Mouse (Mus musculus) C2C12 (cell line): ENCODE measurements around the gene Rnf214. TPM values are rescaled to one million over a fixed set of nuclear protein-coding genes. Genes with fewer than 3 reads are reported as not detected.

Experiments
- H3K27me3 ChIP-seq: one replicate; pipeline ENCODE4 v1.6.1; 2011; ENCODE audit not compliant: control insufficient read depth, insufficient read depth, insufficient read length
- H3K36me3 ChIP-seq: one replicate; pipeline ENCODE4 v1.6.1; 2011; ENCODE audit not compliant: control insufficient read depth, insufficient read depth
- H3K4me3 ChIP-seq: one replicate; pipeline ENCODE4 v1.5.1; 2011; ENCODE audit warnings: mild to moderate bottlenecking, control low read depth; ENCODE audit not compliant: poor library complexity, insufficient read depth, severe bottlenecking
- H3K79me2 ChIP-seq: one replicate; pipeline ENCODE4 v1.6.1; 2011; ENCODE audit not compliant: control insufficient read depth, insufficient read depth
- H3K79me3 ChIP-seq: one replicate; pipeline ENCODE4 v1.6.1; 2011; ENCODE audit warnings: low read depth, control low read depth
- H3ac ChIP-seq: one replicate; pipeline ENCODE3; 2011; ENCODE audit warnings: low read depth; ENCODE audit not compliant: control insufficient read depth, insufficient read length
- CEBPB ChIP-seq: IDR thresholded peaks from one replicate; pipeline ENCODE4 v1.6.1; 2011; ENCODE audit warnings: low read depth, mild to moderate bottlenecking, control low read depth, moderate library complexity
- CTCF ChIP-seq: IDR thresholded peaks from one replicate; pipeline ENCODE4 v1.5.1; 2011; ENCODE audit not compliant: control insufficient read depth, insufficient read depth, insufficient read length
- FOSL1 ChIP-seq: IDR thresholded peaks from one replicate; pipeline ENCODE4 v1.8.0; 2011; ENCODE audit warnings: mild to moderate bottlenecking, low read length; ENCODE audit not compliant: poor library complexity, insufficient read depth, severe bottlenecking
- MAX ChIP-seq: IDR thresholded peaks from one replicate; pipeline ENCODE4 v1.6.1; 2011; ENCODE audit warnings: mild to moderate bottlenecking, control low read depth
- MYOD1 ChIP-seq: IDR thresholded peaks from one replicate; pipeline ENCODE4 v1.6.1; 2011; ENCODE audit warnings: low read depth; ENCODE audit not compliant: control insufficient read depth, insufficient read length
- MYOG ChIP-seq: IDR thresholded peaks from one replicate; pipeline ENCODE4 v1.6.1; 2011; ENCODE audit not compliant: control insufficient read depth, insufficient read length; ENCODE audit errors: extremely low read depth
- USF1 ChIP-seq: IDR thresholded peaks from one replicate; pipeline ENCODE4 v1.6.1; 2011; ENCODE audit warnings: low read depth, mild to moderate bottlenecking, control low read depth, moderate library complexity
- microRNA-seq: library from miRNA; unstranded; fragments of <30 nt; microRNA quantifications from one replicate; pipeline ENCODE4, GENCODE M21; 2019; ENCODE audit warnings: borderline microRNAs expressed
- polyA plus RNA-seq: library from polyadenylated mRNA; unstranded; fragments of >200 nt; fragmentation: generic; extraction: Trizol; gene quantifications from one replicate; pipeline ENCODE4 v1.2.1, GENCODE M21; 2012; ENCODE audit warnings: missing spikeins

Rnf214 gene
- polyA plus RNA-seq, 1 experiment: 10.8 TPM

- Histone ChIP-seq H3ac (peak within 1 kb of the TSS; percentile 72), H3K4me3 (peak within 1 kb of the TSS; percentile 60), H3K36me3 (no peaks in the 10 kb centered on the region), H3K27me3 (no peaks in the 10 kb centered on the region), H3K79me2 (peaks cover 7% of the 10 kb centered on the region), H3K79me3 (no peaks in the 10 kb centered on the region)
- no peak for TF ChIP-seq MYOD1
- no peak for TF ChIP-seq CEBPB
- TF ChIP-seq FOSL1: no peak
- peak; percentile 87 for TF ChIP-seq USF1
- TF ChIP-seq CTCF: no peak
- no peak for TF ChIP-seq MYOG
These were observed 78.3 kb downstream of the Rnf214 start, which contains the start of gene Cep164 for GRCm38 (mm10) chr9:45828291-45828963. Gene Cep164 (minus strand): TSS chr9:45828691.

- peaks cover 7% of the 10 kb centered on the region for H3K79me2 ChIP-seq
- no peaks in the 10 kb centered on the region for H3K27me3 ChIP-seq
- H3K4me3 ChIP-seq: peak overlapping the region; percentile 60
- no peaks in the 10 kb centered on the region for H3K79me3 ChIP-seq
- H3ac ChIP-seq: peak overlapping the region; percentile 72
- H3K36me3 ChIP-seq: peaks cover 1% of the 10 kb centered on the region
- TF ChIP-seq MYOD1 (no peak), MAX (no peak), FOSL1 (no peak), CTCF (no peak), CEBPB (no peak), MYOG (no peak), USF1 (no peak)
These were observed 78.9 kb downstream of the Rnf214 start for GRCm38 (mm10) chr9:45827663-45828290.

- H3K79me3 ChIP-seq: no peaks in the 10 kb centered on the region
- no peak overlapping the region for H3ac ChIP-seq
- peaks cover 12% of the 10 kb centered on the region for H3K36me3 ChIP-seq
- no peaks in the 10 kb centered on the region for H3K79me2 ChIP-seq
- TF ChIP-seq USF1 (no peak), MAX (no peak), CEBPB (no peak), MYOG (no peak), MYOD1 (no peak), FOSL1 (no peak), CTCF (no peak)
- no peaks in the 10 kb centered on the region for H3K27me3 ChIP-seq
- H3K4me3 ChIP-seq: no peak overlapping the region
These were observed 88.2 kb downstream of the Rnf214 start for GRCm38 (mm10) chr9:45818406-45819011.

- Histone ChIP-seq H3ac (no peak overlapping the region), H3K36me3 (peaks cover 8% of the 10 kb centered on the region), H3K79me2 (no peaks in the 10 kb centered on the region), H3K27me3 (no peaks in the 10 kb centered on the region), H3K79me3 (no peaks in the 10 kb centered on the region), H3K4me3 (no peak overlapping the region)
- TF ChIP-seq CEBPB: no peak
- TF ChIP-seq USF1: no peak
- no peak for TF ChIP-seq MYOG
- TF ChIP-seq CTCF: no peak
- TF ChIP-seq MYOD1: no peak
- no peak for TF ChIP-seq FOSL1
- no peak for TF ChIP-seq MAX
These were observed 91.2 kb downstream of the Rnf214 start for GRCm38 (mm10) chr9:45815525-45815924.

GRCm38 (mm10) chr9:45815113-45815512 lies 91.6 kb downstream of the Rnf214 start:
- Histone ChIP-seq H3K27me3 (no peaks in the 10 kb centered on the region), H3K79me3 (no peaks in the 10 kb centered on the region), H3K79me2 (no peaks in the 10 kb centered on the region), H3K4me3 (no peak overlapping the region), H3K36me3 (peaks cover 8% of the 10 kb centered on the region), H3ac (no peak overlapping the region)
- TF ChIP-seq MAX: no peak

Small RNA genes lying within 50 kb of the gene (microRNA-seq; reads per million reads assigned to microRNA genes)
- 0.16 reads per million for gene Mir7087

Other genes starting within 250 kb of the Rnf214 start
- 12.7 TPM for gene Cep164, start 78.2 kb downstream of the Rnf214 start, polyA plus RNA-seq
- gene Bace1, start 68.3 kb downstream of the Rnf214 start, polyA plus RNA-seq: 9.9 TPM
- gene Pcsk7, start 414 bp downstream of the Rnf214 start, polyA plus RNA-seq: 18.0 TPM
- 737 TPM for gene Tagln, start 29.1 kb upstream of the Rnf214 start, polyA plus RNA-seq
- 50.2 TPM for gene Sidt2, start 48.3 kb upstream of the Rnf214 start, polyA plus RNA-seq
- 82.4 TPM for gene Pafah1b2, start 105.8 kb upstream of the Rnf214 start, polyA plus RNA-seq
- 32.0 TPM for gene Sik3, start 105.9 kb upstream of the Rnf214 start, polyA plus RNA-seq